Mouse (Mus musculus): ENCODE results near the gene Olfr1047.
"Not testable (repeated sequence)": the region's sequence is repeated elsewhere in the genome, so short reads cannot be mapped to it uniquely, and the experiment has no call there.

The Olfr1047 gene

DNA sequence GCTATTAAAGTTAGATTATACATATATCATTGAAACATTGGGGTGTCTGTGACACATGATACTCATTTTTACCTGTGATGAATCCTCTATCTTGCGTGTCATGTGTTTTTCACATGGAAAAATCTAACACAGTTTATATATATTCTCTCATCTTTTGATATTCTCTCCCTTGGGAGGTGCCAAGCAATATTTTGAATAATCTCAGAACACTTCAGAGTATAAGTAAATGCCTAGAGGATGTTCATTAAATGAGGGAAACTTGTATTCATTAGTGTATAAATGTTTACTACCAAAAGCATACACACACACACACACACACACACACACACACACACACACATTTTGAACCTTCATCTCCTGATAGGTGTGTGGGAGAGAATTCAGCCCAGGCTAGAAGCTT is at the start of gene Olfr1047:
TSS of gene Olfr1047 (minus strand) at position 101 of the 400 bp plus-strand sequence.
- no peak for DNase-seq (ENCODE audit: low read depth)

DNA sequence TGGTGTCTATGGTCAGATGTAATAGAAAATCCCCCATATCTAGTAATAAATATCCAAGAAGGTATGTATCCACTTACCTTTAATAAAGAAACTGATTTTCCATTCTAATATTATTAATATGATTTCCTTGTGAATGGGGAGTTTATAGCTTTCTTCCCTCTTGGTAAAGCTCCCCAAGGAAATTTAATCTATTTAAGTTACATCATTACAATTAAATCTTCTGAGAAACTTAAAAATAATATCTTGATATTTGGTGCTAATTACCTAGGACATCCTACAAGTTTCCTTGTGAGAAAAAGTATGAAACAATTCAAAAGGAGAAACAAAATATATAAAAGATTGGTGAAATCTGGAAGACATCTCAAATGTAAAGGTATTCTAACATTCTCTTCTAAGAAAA is 47.8 kb upstream of the Olfr1047 start, which contains the start of gene Olfr1051:
TSS of gene Olfr1051 (minus strand) at position 101 of the 400 bp plus-strand sequence.
- DNase-seq (ENCODE audit: low read depth): not testable (repeated sequence)

DNA sequence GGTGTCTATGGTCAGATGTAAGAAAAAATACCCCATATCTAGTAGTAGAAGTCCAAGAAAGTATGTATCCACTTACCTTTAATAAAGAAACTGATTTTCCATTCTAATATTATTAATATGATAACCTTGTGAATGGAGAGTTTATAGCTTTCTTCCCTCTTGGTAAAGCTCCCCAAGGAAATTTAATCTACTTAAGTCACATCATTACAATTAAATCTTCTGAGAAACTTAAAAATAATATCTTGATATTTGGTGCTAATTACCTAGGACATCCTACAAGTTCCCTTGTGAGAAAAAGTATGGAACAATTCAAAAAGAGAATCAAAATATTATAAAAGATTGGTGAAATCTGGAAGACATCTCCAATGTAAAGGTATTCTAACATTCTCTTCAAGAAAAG is 27.0 kb upstream of the Olfr1047 start, which contains the start of gene Olfr1049:
TSS of gene Olfr1049 (minus strand) at position 101 of the 400 bp plus-strand sequence.
- not testable (repeated sequence) for DNase-seq (ENCODE audit: low read depth)

DNA sequence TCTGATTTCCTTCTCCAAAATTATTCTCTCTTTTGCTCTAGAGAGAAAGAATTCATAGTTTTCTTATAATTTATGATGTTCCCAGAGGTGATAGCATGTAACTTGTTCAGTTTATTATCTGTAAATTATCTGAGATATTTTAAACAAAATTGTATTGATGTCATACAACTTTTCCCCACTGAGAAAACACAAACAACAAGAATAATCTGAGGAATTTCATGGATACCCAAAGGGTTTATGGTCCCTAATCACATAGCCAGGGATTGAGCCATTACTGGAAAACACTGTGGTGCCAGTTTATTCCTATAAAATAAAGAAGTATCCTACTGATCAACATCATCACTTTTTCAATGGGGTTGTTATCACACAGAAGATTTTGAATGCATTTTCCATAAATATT is 9.0 kb upstream of the Olfr1047 start, which contains the start of gene Olfr1048:
TSS of gene Olfr1048 (minus strand) at position 101 of the 400 bp plus-strand sequence.
- DNase-seq (ENCODE audit: low read depth): no peak

DNA sequence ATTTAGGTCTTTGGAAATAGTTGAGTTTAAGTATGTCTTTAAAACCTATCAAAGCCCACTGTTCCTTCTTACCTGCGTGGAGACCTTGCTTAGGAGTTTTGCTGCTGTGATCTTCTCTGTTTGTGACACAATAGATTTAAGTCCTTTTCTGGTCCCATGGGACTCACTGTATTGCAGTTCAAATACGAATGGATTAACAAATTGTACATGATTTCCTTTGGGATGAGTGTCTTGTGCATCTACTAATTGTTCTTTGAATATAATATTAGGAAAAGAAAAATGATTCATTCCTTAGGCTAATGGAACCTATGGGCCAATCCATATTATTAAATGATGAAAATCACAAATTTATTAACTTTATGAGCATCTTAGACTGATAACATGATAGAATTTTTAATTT is 12.0 kb downstream of the Olfr1047 start, which contains the start of gene Olfr1046:
TSS of gene Olfr1046 (minus strand) at position 101 of the 400 bp plus-strand sequence.
- DNase-seq (ENCODE audit: low read depth): no peak

DNA sequence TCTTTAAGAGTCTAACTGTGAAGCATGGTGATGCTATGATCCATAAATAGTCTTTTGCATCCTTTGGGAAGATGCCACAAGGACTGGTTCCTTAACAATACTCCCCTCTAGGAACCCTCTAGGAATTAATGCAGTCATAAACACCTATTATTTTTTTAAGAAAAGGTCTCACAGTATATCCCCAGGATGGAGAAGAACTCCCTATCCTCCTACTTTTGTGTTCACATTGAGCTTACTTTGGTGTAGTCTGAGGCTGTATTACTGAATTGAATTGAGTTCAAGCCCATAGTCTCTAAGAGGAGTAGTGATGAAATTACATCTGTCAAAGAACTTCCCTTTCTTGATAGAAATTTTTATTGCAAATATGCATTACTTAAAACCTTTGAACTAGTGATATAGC is 28.3 kb downstream of the Olfr1047 start, which contains the start of gene Olfr1045:
TSS of gene Olfr1045 (minus strand) at position 101 of the 400 bp plus-strand sequence.
- DNase-seq (ENCODE audit: low read depth): no peak

DNA sequence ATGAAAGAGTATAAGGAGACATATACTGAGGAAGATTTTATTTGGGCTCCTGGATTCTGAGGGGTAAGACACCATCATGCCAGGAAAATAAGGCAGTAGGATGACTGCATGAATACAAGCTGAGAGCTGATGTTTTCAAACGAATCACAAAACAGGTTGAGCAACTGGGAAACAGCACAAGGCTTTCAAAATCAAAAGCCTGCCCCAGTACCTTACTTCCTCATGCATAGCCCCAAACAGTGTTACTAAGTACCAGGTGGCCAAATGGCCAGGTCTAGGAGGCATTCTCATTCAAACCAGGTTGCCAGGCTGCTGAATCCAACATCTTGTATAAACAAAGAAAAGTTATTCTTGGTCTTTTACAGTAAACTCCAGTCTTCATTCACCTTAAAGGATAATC is 35.3 kb downstream of the Olfr1047 start:
- DNase-seq (ENCODE audit: low read depth): no peak

DNA sequence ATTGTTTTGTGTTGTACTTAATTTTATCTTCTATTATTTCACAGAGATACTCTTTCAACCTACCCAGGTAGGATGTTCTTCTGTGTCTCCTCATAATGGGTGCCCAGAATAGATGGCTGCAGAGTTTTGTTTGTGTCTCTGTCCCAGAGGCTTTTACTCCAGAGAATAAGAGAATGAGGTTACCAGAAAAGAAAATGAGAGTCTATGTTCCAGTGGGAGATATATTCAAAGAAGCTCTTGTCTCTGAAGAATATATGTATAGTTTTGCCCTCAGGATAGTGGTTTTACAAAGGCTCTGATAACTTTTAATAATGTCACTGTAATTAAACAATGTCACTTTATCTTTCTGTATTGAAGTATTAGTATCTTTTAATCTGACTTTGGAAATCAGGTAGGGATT is 45.6 kb downstream of the Olfr1047 start, which contains the start of gene Olfr52:
TSS of gene Olfr52 (minus strand) at position 101 of the 400 bp plus-strand sequence.
- DNase-seq (ENCODE audit: low read depth): no peak

DNA sequence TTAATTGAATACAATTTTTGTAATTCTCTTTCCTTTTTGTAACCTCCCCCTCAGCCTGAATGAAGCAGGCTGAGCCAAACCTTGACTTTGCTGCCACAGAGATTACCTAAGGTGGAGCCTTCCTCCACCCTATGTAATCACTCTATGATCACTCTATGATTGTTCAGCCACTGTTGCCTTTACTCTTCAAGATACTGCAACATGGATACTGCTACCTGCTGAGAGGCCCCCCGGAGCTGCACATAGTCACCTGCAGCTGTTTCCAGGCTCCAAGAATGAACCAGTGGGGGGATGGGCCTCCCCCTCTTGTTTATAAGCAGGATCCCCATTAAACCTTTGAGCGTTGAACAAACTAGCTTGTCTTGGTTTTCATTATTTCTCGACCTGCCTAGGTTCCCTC is 51.3 kb downstream of the Olfr1047 start:
- DNase-seq (ENCODE audit: low read depth): no peak

DNA sequence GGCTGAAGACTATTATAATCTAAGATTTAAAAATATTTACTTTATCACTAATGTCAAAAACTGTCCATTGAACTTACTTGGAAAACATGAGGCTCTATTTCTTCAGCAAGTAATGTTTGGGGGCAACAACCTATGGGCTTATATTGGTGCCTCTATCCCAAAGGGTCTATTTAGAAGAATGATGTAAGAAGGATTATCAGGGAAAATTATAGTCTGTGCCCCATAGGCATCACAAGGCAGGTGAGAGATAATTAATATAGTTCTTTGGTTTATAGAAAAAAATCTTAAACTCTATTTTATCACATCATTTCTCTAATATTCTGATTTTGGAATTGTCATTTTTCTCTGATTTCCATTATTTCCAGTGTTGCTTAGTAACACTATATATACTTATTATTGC is 53.5 kb downstream of the Olfr1047 start, which contains the start of gene Olfr1044:
TSS of gene Olfr1044 (minus strand) at position 101 of the 400 bp plus-strand sequence.
- DNase-seq (ENCODE audit: low read depth): no peak
